Mouse (Mus musculus) MEL (cell line): ENCODE data around the gene Kdm4a.

ENCODE experiments used
- CTCF ChIP-seq, 3 experiments: IDR thresholded peaks in 2 of 3; conservative IDR thresholded peaks in 1 of 3; 2 replicates each; pipeline ENCODE4 v1.5.1; 2011 to 2012; ENCODE audit warnings: low read length in 3 of 3, low read depth in 2 of 3, mild to moderate bottlenecking in 2 of 3, improper control_type of control experiment in 1 of 3, inconsistent platforms in 1 of 3, mixed read lengths in 1 of 3, moderate library complexity in 1 of 3; ENCODE audit not compliant: control insufficient read depth in 1 of 3, insufficient read depth in 1 of 3, poor library complexity in 1 of 3, severe bottlenecking in 1 of 3
- EP300 ChIP-seq, 2 experiments: IDR thresholded peaks; 2 replicates each; pipeline ENCODE4 v1.6.1; 2011; ENCODE audit warnings: improper control_type of control experiment in 2 of 2, low read length in 2 of 2, low read depth in 1 of 2, mild to moderate bottlenecking in 1 of 2
- GATA1 ChIP-seq: IDR thresholded peaks from 2 replicates; pipeline ENCODE4 v1.6.1; 2011; ENCODE audit warnings: low read depth, low read length, improper control_type of control experiment
- HCFC1 ChIP-seq: IDR thresholded peaks from 2 replicates; pipeline ENCODE4 v1.6.1; 2012; ENCODE audit warnings: low read depth, mild to moderate bottlenecking, inconsistent platforms, low read length, improper control_type of control experiment, moderate library complexity
- MAFK ChIP-seq: IDR thresholded peaks from 2 replicates; pipeline ENCODE4 v1.6.1; 2011; ENCODE audit warnings: low read depth, mild to moderate bottlenecking, low read length, improper control_type of control experiment, borderline replicate concordance
- POLR2A ChIP-seq, 2 experiments: IDR thresholded peaks; 2 replicates each; pipeline ENCODE4 v1.6.1; 2011 to 2012; ENCODE audit warnings: low read length in 2 of 2, mild to moderate bottlenecking in 2 of 2, control low read depth in 1 of 2, improper control_type of control experiment in 1 of 2, low read depth in 1 of 2, moderate library complexity in 1 of 2; ENCODE audit not compliant: control insufficient read depth in 1 of 2, insufficient read depth in 1 of 2, poor library complexity in 1 of 2
- POLR2AphosphoS2 ChIP-seq: IDR thresholded peaks from 2 replicates; pipeline ENCODE4 v1.6.1; 2011; ENCODE audit warnings: low read length, improper control_type of control experiment
- RAD21 ChIP-seq: IDR thresholded peaks from 2 replicates; pipeline ENCODE4 v1.6.1; 2011; ENCODE audit warnings: mild to moderate bottlenecking, low read depth, low read length, improper control_type of control experiment
- TAL1 ChIP-seq: IDR thresholded peaks from 2 replicates; pipeline ENCODE4 v1.6.1; 2012; ENCODE audit warnings: mild to moderate bottlenecking, inconsistent platforms, low read length, moderate library complexity, mixed read lengths
- USF1 ChIP-seq: IDR thresholded peaks from 2 replicates; pipeline ENCODE4 v1.6.1; 2014; ENCODE audit warnings: low read depth, mild to moderate bottlenecking, inconsistent platforms, low read length, improper control_type of control experiment, moderate library complexity
- USF2 ChIP-seq, 2 experiments: IDR thresholded peaks; 2 replicates each; pipeline ENCODE4 v1.6.1; 2011 to 2012; ENCODE audit warnings: improper control_type of control experiment in 2 of 2, low read length in 2 of 2, borderline replicate concordance in 1 of 2, inconsistent platforms in 1 of 2, low read depth in 1 of 2, mild to moderate bottlenecking in 1 of 2; ENCODE audit not compliant: insufficient read depth in 1 of 2

DNA sequence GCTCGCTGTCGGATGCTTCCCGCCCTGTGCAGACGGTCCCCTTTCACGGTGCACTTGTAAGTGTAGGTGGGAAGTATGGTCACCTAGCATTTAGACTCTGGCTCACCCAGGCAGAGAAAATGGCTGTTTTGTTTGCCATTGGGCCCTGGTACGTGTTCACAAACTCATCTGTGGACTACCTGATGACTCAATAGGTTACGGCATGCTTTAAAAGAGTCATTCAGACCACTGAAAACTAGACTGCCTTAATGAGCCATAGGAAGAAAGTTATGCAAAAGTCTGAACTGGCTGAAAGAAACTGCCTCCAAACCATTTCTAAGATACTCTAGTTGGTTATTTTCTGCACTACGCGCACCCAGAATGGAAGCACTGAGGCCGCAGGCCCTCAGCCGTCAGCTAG lies 63.7 kb downstream of the Kdm4a start:
- TF ChIP-seq GATA1 (no peak), POLR2AphosphoS2 (no peak), HCFC1 (no peak), POLR2A (IDR thresholded peaks at IDR 0.05; ENCODE audit: control insufficient read depth in 1 of 2, insufficient read depth in 1 of 2, low read depth in 1 of 2, low read length in 2 of 2, poor library complexity in 1 of 2) (no peak), CTCF (IDR thresholded peaks at IDR 0.05 in 2 of 3, conservative IDR thresholded peaks at IDR 0.05 in 1 of 3; ENCODE audit: control insufficient read depth in 1 of 3, insufficient read depth in 1 of 3, low read depth in 2 of 3, low read length in 3 of 3, poor library complexity in 1 of 3, severe bottlenecking in 1 of 3) (no peak), USF2 (IDR thresholded peaks at IDR 0.05; ENCODE audit: borderline replicate concordance in 1 of 2, insufficient read depth in 1 of 2, low read depth in 1 of 2, low read length in 2 of 2) (no peak), TAL1 (no peak), EP300 (IDR thresholded peaks at IDR 0.05; ENCODE audit: low read depth in 1 of 2, low read length in 2 of 2) (no peak), RAD21 (no peak), MAFK (no peak), USF1 (no peak)
